Mouse (Mus musculus) MEL-GATA-1-ER (cell line): Measurements from ENCODE around the gene Gm11549.

Source experiments
- DNase-seq: peaks from one replicate; pipeline ENCODE4 v3.0.0-alpha.2; 2012; ENCODE audit warnings: low read depth; ENCODE audit errors: extremely low read depth

Gene Gm11549

DNA sequence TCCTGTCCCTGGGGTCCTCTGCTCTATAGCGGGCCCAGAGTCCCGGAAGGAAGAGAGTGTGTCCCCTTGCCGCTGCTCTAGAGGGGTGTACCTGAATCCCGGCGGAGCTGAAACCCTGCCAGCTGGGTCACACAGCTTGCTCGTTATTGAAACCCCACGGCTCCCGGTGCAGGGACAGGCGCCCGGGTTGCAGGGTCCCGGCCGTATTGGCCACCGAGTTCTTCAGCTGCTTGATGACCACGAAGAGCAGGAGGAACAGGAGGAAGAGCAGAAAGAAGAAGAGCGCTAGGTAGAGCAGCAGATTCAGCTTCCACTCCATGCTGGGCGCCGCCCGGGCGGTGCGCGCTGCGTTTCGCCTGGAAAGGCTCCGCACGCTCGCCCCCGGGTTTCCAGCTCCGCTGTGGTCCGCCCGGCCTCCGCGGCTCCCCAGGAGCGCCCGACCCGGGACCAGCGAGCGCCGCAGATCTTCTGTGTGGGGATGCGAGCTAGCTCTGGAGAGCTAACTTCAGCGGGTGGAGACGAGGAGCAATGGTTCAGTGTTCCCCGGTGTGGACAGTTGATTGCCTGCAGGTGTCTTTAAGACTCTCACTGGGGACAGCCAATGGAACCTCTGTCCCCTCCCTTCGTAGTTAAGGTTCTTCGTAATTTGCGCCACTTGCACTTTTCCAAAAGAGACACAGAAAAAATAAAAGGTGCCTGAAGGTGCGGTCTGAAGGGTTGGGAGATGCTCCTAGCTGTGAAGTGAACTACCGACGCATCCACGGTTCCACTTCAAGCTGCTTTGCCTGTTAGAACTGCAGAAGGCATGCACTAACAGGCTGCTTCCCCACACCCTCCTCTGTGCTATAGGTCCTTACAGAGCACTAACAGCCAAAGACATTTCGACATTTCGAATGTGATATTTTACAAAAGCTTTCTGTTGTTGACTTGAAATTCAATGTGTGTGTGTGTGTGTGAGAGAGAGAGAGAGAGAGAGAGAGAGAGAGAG, at the start of gene Gm11549:
TSS of gene Gm11549 (minus strand) at position 741 of the 988 bp plus-strand sequence.
- DNase-seq = no peak

DNA sequence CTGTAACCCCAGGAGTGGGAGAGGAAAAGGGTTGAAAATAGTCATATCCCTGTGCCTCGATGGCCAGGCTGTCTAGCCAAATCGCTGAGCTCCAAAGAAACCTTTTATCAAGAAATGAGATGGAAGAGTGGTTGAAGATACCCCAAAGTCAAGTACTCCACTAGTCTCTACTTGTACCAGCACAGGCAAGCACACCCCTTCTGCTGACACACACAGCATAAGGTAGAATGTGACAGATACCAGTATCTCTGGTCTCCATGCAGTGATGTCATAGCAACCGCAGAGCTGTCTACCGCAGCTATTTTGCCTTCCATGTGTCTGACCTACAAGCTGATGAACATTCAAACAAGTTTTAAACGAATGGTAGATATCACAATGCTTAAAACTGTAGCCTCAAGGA, 48.2 kb upstream of the Gm11549 start:
- peak; percentile 34 for DNase-seq

DNA sequence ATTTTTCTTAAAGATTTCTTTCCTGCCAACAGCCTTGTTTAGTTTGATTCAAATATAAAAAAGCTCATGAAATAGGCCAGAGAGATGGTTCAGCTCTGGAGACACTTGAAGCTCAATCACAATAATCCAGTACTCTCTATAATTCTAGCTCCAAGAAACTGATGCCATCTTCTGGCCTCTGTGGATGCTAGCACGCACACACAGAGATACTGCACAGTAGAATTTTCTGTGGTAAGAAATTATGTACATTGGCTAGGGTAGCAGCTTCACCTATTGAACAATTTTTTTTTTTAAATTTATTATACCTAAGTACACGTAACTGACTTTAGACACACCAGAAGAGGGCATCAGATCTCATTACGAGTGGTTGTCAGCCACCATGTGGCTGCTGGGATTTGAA, 42.1 kb upstream of the Gm11549 start:
- DNase-seq = no peak

DNA sequence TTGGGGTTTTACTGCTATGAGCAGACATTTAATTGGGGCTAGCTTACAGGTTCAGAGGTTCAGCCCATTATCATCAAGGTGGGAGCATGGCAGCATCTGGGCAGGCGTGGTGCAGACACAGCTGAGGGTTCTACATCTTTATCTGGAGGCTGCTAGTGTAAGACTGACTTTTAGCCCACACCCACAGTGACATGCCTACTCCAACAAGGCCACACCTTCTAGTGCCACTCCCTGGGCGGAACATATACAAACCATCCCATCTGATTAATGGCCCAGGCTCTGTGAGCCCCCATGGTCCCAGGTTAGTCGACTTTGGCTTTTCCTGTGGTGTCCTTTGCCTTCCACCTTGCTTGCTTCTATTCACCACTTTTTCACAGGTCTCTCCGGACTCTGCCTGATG, 38.0 kb upstream of the Gm11549 start:
- DNase-seq = no peak

DNA sequence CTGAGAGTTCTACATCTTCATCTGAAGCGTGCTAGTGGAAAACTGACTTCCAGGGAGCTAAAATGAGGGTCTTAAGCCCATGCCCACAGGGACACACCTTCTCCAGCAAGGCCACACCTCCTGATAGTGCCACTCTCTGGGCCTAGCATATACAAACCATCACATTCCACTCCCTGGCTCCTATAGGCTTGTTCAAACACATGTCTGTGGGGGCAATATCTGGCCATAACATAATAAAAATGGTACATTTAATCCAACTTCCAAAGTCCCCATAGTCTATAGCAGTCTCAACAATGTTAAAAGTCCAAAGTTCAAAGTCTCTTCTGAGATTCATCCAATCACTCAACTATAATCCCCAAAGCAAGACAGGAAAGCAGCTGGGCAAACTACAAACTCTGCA, 36.0 kb upstream of the Gm11549 start:
- no peak for DNase-seq

DNA sequence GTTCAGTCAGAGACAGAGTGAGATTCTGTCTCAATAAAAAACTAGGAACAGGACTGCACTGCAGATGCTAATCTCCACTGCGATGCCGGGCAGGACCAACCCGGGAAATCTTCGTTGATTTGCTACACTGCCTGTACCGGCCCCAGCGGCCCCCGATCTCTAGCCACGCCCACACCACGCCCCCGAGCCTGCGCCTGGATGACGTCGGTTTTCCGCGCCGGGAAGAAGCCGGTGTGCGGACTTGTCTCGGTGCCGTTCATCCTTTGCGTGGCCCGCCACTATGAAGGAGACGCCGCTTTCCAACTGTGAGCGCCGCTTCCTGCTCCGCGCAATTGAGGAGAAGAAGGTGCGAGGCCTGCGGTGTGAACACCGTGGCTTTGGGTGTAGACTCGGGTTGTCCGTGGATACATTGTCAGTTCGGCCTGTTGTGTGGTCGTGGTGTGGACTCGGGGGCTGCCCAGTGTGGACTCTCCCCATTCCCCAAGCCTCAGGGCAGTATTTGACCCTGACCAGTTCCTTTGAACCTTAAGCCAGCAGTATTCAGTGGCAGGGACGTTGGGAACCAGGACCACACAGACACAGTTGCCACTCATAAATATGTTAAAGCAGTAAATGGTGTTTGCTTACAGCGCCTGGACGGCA, 30.9 kb upstream of the Gm11549 start, which contains the start of gene Exosc9:
TSS of gene Exosc9 (plus strand) at position 201 of the 642 bp plus-strand sequence.
- DNase-seq = peak; percentile 46

DNA sequence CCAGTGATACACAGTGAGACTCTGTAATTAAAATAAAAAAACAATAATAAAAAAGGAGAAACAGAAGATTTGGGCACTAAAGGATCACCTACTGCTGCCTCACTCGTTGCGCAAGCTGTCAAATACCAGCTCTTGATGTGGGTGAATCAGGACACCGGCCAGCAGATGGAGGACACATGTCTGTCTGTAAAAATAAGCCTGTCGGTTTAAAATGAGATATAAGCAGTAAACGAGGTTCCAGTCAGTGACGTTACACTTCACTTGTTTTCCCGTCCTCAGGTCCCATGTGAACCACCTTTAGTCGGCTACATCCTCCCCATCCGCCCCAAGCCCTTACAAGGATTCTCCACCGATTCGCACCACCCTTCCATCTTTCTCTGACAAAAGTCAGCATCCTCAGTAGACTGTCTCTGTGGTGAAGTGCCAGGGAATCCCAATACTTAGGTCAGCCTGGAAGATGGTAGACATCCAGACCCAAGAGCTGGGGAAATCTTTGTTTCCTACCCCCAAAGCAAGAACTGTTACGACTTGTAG, 30.3 kb upstream of the Gm11549 start:
- no peak for DNase-seq

DNA sequence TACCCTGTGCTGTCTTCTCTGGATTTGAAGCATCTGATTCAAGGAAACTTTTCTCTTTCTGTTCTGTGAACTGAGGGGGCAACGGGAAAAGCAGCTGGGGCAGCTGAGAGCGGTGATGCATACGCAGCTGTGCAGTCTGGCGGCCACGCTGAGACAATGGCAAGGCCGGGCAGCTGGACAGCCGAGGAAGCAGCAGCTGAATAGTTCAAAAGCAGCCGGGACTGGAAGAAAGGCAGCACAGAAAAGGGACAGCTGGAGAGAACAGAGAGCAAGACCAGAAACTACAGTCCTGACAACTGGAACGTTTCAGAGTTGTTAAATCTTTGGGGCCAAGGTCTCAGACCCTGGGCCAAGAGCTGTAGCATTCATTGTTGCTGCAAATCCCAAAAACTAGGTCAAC, 29.7 kb upstream of the Gm11549 start:
- no peak for DNase-seq

DNA sequence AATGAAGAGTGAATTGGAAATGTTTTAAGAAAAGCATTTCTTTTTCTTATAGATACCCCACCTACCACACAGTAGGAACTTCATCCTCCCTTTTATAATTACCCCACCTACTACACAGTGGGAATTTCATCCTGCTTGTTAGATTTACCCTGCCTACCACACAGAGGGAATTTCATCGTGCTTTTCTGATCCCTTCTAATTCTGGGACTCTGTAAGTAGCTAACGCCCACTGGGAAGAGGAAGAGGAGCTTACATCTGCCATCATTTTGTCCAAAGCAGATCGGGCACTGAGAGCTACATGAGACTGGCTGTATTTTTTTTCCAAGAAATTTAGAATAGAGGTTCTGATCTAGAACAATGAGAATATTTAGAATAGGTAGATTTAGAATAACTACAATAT, 23.3 kb upstream of the Gm11549 start:
- DNase-seq = no peak

DNA sequence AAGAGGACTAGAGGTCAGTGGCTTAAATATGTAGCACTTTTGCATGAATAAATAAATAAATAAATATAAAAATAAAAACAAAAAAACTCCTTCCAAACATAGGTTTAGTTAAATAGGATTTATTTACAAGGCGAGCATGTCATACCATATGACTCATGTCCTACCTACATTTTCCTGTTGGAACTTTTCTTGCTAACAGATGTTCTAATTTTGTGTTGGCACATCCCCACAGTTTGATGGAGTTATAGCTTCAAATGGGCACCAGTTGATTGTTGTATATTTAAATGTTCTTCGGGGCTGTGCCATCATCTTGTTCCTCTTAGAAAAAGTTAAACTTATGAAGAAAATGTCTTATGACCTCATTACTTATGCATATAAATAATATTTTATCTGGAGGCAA, 19.8 kb upstream of the Gm11549 start:
- DNase-seq = no peak

DNA sequence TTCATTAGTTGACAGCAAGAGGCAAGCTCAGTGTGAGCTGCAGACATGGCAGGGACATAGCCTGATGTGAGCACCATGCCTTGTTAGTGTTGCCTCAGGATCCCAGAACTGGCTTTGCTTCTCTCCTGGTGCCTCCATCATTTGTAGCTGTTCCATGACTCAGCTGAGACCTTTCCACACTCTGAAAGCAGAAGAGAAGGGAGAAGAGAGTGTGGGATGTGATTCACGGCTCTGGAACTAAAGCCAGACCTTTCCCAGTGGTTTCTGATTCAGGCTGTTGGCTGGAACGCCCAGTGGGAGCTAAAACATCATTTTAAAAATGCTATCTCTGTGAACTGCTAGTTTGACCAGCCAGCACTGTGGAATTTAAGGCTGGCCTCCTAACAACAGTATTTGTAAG, 19.1 kb upstream of the Gm11549 start:
- DNase-seq = no peak

DNA sequence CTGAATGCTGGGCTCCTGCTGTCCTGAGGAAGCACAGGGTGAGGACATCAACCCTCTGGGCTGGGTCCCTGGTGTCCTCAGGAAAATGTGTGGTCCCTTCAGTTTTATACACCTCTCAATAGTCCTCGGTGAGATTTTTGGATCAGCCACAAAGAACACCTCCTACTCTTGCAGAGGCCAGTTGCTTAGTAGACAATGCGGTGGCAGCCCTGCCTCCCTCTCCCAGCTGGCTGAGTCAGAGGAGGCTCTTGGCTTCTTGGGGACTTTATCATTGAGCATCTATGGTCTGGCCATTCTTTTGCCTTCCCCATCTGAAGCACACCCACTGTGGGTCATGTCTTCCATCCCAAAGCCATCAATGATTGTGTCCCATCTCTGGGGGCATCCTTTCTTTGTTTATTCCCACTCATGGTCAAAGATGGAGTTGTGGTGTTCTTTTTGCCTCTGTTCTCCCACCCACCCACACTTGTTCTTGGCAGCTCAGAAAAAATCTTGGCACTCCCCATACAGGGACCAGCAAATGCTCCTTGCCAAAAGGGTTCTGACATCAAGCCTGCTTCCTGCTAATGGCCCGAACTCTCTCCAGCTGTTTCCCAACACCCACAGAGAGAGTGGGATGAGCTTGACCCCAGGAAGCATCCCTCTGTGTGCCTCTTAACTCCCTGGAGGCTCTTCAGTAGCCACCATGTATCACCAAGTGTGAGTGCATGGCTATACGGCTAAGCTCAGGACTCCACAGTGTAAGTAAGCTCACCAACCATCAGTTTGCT, 16.3 kb upstream of the Gm11549 start:
- no peak for DNase-seq

DNA sequence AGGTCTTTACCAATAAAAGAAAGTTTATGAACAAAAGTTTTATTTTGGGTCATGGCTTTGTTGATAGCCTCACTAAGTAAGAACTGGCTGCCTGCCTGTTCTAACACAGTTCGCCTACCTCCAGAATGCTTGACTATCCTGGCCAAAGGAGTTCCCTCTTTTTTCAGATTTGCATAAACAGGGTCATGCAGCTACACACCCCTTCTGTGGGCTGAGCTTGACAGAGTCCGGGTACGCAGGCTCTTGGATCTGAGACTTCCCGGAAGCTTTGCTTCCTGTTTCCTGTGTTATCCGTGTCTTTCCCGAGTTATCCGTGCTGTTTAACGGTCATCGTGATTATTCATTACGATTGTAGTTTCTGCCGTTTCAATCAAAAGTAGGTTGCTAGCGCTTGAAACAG, 14.4 kb upstream of the Gm11549 start:
- DNase-seq = peak; percentile 8

DNA sequence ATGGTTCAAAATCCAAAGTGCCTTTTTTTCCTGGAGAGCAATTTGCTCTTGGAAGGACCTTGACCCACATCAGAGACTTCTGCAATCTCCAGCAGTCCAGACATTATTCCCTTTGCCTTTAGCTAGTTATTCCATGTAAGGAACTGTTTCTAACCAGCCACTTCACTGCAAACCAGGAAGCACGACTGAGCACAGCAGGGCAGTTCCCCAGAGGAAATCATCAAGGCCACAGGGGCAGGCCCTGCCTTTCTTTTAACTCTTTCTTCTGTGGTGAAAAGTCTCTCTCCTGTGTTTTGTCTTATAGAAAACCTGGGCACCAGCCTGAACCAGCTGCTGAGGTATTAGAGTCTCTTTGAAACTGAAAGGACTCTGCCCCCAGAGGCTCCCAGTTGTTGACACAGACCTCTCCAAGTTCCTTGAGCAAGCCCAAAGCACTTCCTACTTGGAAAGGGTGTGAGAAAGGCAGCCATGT, 11.6 kb upstream of the Gm11549 start:
- no peak for DNase-seq

DNA sequence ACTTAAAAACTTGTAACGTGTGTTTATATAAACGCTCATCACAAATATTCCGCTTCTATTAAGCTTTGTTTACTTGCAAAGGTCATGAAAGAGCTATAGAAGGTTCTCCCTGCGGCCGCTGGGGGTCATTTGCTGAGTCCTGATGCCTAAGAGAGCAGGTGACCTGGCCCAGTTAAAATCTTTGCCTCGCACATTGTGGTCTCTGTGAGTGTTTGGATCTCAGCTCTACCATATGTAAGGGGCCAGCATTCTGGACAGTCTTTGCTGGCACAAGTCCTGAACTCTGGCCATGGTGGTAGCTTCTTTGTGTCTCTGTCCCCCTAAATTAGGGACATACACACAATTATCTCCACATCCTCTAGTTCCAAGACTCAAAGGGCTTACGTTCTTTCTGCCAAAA, 11.1 kb upstream of the Gm11549 start:
- no peak for DNase-seq

DNA sequence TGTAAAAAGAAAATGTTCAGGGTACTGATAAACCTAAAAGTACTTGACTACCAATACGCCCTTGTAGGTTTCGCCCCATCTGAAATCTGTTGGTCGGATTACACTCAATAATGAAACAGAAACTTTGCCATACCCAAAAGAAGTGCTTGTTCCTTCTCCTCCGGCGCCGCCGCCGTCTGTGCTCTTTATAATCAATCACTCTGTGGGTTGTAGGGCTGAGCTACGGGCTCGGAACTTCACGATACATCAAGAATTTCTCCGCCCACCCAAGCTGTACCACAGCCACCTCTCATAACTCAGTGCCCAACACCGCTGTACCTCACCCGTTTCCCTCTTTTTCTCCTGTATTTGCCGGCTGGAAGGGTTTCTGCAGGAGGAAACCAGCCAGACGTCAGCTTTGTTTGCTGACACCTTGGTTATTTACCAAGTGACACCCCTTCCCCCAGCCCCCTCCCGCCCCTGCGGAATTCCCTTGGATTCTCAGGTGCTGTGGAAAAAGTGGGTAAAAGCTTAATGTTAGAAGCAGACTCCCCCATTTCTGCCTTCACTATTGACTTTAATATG, 10.4 kb upstream of the Gm11549 start:
- no peak for DNase-seq

DNA sequence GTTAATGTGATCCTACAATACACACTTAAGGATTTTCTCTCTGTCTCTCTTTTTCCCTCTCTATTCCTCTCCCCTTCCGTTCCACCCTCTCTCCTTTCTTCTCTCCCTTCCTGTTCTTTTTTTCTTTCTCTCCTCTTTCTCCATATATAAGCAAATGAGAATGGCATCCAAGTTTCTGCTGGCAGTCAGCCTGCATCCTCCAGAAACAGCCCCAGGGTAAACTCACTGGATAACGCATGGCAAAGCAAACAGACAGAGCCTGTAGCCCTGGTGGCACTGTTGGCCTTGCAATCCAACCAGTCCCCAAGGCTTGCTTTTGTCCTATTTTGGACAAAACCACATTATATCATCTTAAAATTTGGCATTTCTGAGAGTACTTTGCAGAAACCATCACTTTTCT, 9.6 kb upstream of the Gm11549 start:
- no peak for DNase-seq

DNA sequence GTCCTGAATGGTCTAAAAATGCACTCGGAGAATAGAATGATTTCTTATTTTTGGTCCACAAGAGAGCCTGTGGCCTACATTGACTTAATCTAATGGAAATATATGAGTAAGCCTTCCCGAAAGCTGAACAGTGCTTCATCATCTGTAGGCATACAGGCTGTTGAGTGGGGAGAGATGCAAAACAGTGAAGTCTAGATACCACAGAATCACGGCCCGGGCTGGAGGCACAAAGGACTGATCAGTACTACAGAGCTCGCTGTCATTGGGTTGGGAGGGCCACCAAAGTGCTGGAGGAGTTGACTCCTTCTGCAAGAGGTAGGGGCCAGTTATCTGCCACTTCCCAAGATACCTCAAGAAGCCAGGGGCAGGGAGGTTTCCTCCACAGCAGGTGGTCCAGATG, 9.2 kb upstream of the Gm11549 start:
- no peak for DNase-seq

DNA sequence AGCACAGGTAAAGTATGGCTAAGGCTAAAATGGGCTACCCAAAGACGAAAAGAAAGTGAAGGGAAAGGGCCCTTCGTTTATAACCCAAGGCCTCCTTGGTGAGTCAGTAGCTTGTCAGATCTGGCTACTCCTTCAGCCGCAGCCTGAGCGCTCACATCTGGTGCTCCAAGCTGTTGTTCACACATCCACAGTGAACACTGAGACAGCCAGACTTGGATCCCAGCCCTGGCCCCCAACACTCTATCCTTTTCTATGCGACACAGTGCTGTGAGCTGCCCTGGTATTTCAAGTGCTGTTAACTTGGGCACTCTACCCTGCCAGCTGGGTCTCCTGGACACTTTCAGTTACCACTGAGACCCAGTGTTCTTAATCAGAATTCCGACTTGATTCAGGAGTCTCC, 8.7 kb upstream of the Gm11549 start:
- no peak for DNase-seq

DNA sequence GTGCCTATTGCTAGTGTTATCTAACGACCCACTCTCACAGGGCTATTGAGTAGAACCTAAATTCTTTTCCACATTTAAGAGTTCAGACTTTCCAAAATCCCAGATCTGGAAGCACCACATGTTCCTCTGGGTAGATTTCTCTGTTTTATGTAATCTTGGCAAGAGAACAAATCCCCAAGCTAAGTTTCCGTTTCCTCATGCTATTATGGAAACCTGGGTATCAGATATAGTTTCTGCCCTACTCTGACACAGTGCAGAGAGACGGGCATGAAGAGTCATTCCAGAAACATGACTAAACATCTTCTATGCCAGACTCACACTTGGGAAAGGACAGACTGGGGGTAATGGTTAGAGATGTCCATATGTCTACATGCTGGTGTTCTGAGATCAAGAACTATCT, 2.9 kb upstream of the Gm11549 start:
- no peak for DNase-seq

DNA sequence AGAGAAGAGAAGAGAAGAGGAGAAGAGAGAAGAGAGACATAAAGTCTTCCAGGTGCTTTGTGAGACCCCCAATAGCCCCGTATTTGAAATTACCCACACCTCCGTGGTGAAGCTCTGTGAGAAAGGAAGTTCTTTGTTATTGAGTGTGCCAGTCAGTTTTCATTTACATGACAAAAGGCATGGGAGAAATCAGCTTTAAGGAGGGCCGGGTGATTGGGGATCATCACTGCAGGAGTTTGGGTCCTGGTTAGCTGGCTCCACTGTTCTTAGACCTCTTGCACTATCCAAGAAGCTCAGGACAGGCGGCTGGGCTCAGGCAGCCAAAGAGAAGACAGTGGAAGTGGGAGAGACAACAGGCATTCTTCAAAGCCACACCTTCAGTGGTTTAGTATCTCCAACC, 524 bp upstream of the Gm11549 start:
- no peak for DNase-seq
